Mouse (Mus musculus) heart, adult 2 months (tissue): ENCODE measurements at regions not wholly inside any gene's neighbourhood (a gene's known extent, or its start where the extent isn't known, plus 50 kb on each side); places are given as distances from the start of the nearest gene placed in this dataset.

ENCODE experiments used
- DNase-seq, 2 experiments: peaks; one replicate each; pipeline ENCODE4 v3.0.0; 2021
- H3K27ac ChIP-seq: fragments of 200-600 bp; 2 replicates; pipeline ENCODE4 v1.8.1; 2022
- H3K27me3 ChIP-seq: fragments of 200-500 bp; 2 replicates; pipeline ENCODE4 v1.6.1; 2012; ENCODE audit warnings: mild to moderate bottlenecking, low read length, inconsistent platforms, mixed read lengths; ENCODE audit not compliant: control insufficient read depth, insufficient read depth
- H3K36me3 ChIP-seq: fragments of 200-500 bp; 2 replicates; pipeline ENCODE4 v1.6.1; 2012; ENCODE audit warnings: low read length, inconsistent platforms; ENCODE audit not compliant: control insufficient read depth, insufficient read depth
- H3K4me1 ChIP-seq: fragments of 200-500 bp; 2 replicates; pipeline ENCODE4 v1.6.1; 2011; ENCODE audit warnings: low read length; ENCODE audit not compliant: control insufficient read depth, insufficient read depth
- H3K4me3 ChIP-seq: fragments of 200-600 bp; 2 replicates; pipeline ENCODE4 v1.8.1; 2022
- H3K79me2 ChIP-seq: fragments of 200-500 bp; replicated peaks from 2 replicates; pipeline ENCODE4 v1.6.1; 2012; ENCODE audit warnings: mild to moderate bottlenecking, inconsistent platforms, low read length, moderate library complexity, mixed read lengths; ENCODE audit not compliant: control insufficient read depth, insufficient read depth
- H3K9ac ChIP-seq: fragments of 200-500 bp; 2 replicates; pipeline ENCODE4 v1.6.1; 2012; ENCODE audit warnings: low read depth, mild to moderate bottlenecking, control low read depth, inconsistent platforms, low read length, mixed read lengths
- CTCF ChIP-seq: fragments of 200-600 bp; IDR thresholded peaks from 2 replicates; pipeline ENCODE4 v1.8.1; 2022; ENCODE audit warnings: antibody characterized with exemption, mild to moderate bottlenecking, moderate library complexity
- EP300 ChIP-seq: fragments of 200-500 bp; IDR thresholded peaks from 2 replicates; pipeline ENCODE4 v1.6.1; 2011; ENCODE audit warnings: low read depth, low read length, control low read depth; ENCODE audit not compliant: insufficient read depth
- POLR2A ChIP-seq: fragments of 200-500 bp; IDR thresholded peaks from 2 replicates; pipeline ENCODE4 v1.6.1; 2011; ENCODE audit warnings: mild to moderate bottlenecking, low read depth, low read length, control low read depth; ENCODE audit not compliant: insufficient read depth
- WGBS: fragments of 180-500 bp; shearing (Covaris S2); methylation state at CpG from one replicate; pipeline ENCODE4 v1.1.7; 2018; 5-methylcytosine and 5-hydroxymethylcytosine counted together
- intact Hi-C: fragments of 180-260 bp; cut with DNase I; formaldehyde crosslinking; loops from one replicate; pipeline ENCODE4 v1.15.1; 2025

DNA sequence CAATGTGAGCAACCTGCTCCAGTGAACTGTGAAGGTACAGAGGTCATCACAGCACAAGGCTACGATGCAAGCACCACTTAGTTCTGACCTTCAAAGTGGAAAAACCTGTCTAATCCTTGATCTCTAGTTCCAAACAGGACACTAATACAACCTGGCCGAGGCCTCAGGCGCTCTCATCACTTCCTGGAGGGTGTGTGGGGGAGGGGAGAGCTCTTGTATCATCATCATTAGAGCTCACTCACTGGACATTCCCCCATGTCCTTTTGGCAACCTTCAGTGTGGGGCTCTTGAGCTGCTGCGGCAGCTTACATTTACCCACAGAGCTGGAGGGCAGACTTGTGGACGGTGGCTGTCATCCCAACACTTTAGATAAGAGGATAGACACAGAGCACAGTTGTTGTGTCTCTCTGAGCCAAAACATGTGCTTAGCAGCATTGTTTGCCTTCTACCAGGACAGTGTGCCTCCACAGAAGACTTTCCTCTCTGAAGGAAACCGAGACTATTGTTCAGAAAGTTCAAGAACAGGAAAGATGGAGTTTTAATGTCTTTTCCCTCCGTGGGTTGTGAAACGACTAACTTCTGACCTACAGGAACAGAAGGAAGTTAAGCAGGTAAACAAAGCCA lies 115.2 kb upstream of the Mylip start:
- Histone ChIP-seq H3K79me2 (no peaks in the 10 kb centered on the region), H3K9ac (no peak overlapping the region), H3K27me3 (no peaks in the 10 kb centered on the region), H3K36me3 (no peaks in the 10 kb centered on the region), H3K27ac (peak overlapping the region; percentile 76), H3K4me1 (peaks cover 8% of the 10 kb centered on the region), H3K4me3 (no peak overlapping the region)
- 21% methylated on average over 8 of the region's 8 CpGs for WGBS
- peak; percentile 50 to 55 for DNase-seq
- intact Hi-C loops = loop anchor here (1.0 to 2.0 kb wide), 2 partner anchors 115 to 168 kb away; partner anchors contain the start of gene Mylip
- TF ChIP-seq POLR2A = no peak
- no peak for TF ChIP-seq CTCF
- TF ChIP-seq EP300 = peak; percentile 60; the same call in 1 of the 2 replicates

- intact Hi-C loops = loop anchor here (2.0 kb wide), 1 partner anchor 167 kb away; no protein-coding TSS in a partner anchor
- Histone ChIP-seq H3K27me3 (no peaks in the 10 kb centered on the region), H3K9ac (no peak overlapping the region), H3K27ac (peak overlapping the region; percentile 81), H3K79me2 (no peaks in the 10 kb centered on the region), H3K4me1 (peaks cover 8% of the 10 kb centered on the region), H3K36me3 (no peaks in the 10 kb centered on the region), H3K4me3 (no peak overlapping the region)
- 49% methylated on average over 5 of the region's 5 CpGs for WGBS
- no peak for TF ChIP-seq POLR2A
- no peak for TF ChIP-seq CTCF
- TF ChIP-seq EP300 = no peak
- peak; percentile 12 to 27 for DNase-seq
Observed at GRCm38 (mm10) chr13:45275391-45275790, 114.2 kb upstream of the Mylip start.

DNA sequence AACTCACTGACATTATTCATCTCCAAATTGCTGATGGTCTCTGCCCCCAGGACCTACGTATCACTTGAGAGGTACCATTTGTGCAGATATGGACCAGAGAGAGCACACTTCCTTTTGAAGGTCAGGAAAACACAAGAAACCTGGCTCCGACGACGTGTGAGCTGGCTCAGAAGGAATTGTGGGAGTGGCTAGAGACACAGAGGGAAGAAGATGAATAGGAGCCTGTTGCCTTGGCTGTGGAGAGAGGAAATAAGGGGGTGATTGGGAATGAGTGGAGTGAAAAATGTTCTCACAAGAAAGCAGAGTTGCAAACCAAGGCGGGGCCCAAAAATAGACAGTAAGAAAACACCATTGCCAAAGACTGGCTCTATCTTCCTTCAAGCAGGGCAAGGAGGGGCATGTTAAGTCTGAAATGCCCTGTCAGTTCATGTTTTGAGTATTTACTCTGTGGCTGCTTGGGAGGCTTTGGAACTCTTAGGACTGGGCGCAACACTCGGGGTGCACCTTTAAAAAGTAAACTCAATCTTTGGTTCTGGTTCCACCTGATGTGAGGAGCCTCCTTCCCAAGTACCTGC lies 111.6 kb upstream of the Mylip start:
- Histone ChIP-seq H3K9ac (no peak overlapping the region), H3K79me2 (no peaks in the 10 kb centered on the region), H3K4me3 (no peak overlapping the region), H3K4me1 (peaks cover 8% of the 10 kb centered on the region), H3K27ac (peak overlapping the region; percentile 12; the same call in 1 of the 2 replicates), H3K27me3 (no peaks in the 10 kb centered on the region), H3K36me3 (no peaks in the 10 kb centered on the region)
- 52% methylated on average over 7 of the region's 7 CpGs for whole genome bisulfite sequencing
- peak in 1 of 2 experiments; percentile 36 for DNase-seq
- intact Hi-C loops = no loop called here
- TF ChIP-seq CTCF = no peak
- TF ChIP-seq EP300 = no peak
- TF ChIP-seq POLR2A = no peak

DNA sequence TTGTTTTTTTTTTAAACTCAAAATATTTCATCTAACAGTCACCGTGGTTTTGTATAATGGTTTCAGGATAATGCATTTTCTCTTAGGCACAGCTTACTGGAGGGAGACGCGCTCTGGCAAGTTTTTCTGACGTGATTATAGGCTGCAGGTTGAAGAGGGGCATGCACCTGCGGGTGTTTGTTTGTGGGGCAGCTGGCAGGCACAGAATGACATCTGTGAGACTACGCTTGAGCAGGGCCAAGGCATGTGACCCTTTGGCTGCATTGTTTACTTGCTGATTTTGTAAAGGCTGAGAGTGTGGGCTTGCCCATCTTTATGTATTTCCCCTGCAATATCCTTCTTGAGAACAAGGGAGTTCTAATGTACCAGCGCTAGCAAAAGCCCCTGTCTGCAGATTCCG lies 108.4 kb upstream of the Mylip start:
- 87% methylated on average over 8 of the region's 8 CpGs for WGBS
- no peaks in the 10 kb centered on the region for H3K27me3 ChIP-seq
- no peaks in the 10 kb centered on the region; the same call in 1 of the 2 replicates for H3K4me1 ChIP-seq
- no peak overlapping the region for H3K4me3 ChIP-seq
- H3K36me3 ChIP-seq = no peaks in the 10 kb centered on the region
- DNase-seq = no peak
- intact Hi-C loops = no loop called here
- TF ChIP-seq CTCF = no peak
- no peak for TF ChIP-seq EP300
- TF ChIP-seq POLR2A = no peak
- no peaks in the 10 kb centered on the region for H3K79me2 ChIP-seq
- no peak overlapping the region for H3K27ac ChIP-seq
- no peak overlapping the region for H3K9ac ChIP-seq

DNA sequence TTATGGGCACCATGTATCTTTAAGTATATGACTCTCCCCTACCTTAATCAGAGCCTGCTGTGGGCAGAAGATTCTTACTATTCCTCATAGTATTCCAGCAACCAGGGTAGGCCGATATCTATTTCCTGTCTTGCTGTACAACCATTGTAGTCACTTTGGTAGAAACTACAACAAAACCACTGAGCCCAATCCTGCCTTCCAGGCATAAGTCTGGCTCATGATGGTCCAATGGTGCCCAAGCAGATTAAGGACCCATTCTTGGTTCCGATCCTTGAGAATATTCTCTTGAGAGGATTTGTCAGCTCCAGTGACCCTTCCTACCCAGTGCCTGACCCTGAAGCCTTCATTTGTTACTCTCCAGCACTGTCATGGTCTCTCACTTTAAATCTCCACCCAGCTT lies 102.9 kb upstream of the Mylip start:
- intact Hi-C loops = no loop called here
- H3K27ac ChIP-seq = no peak overlapping the region
- H3K27me3 ChIP-seq = no peaks in the 10 kb centered on the region
- H3K4me3 ChIP-seq = no peak overlapping the region
- no peak overlapping the region for H3K9ac ChIP-seq
- DNase-seq = no peak
- no peaks in the 10 kb centered on the region for H3K36me3 ChIP-seq
- H3K79me2 ChIP-seq = no peaks in the 10 kb centered on the region
- H3K4me1 ChIP-seq = no peaks in the 10 kb centered on the region
- TF ChIP-seq POLR2A (no peak), CTCF (no peak), EP300 (no peak)
- WGBS = 82% methylated on average over 2 of the region's 2 CpGs

- Histone ChIP-seq H3K79me2 (no peaks in the 10 kb centered on the region), H3K36me3 (no peaks in the 10 kb centered on the region), H3K27me3 (no peaks in the 10 kb centered on the region), H3K4me1 (no peaks in the 10 kb centered on the region), H3K27ac (no peak overlapping the region), H3K4me3 (no peak overlapping the region), H3K9ac (no peak overlapping the region)
- intact Hi-C loops = no loop called here
- no peak for TF ChIP-seq CTCF
- TF ChIP-seq EP300 = no peak
- TF ChIP-seq POLR2A = no peak
- 93% methylated on average over 4 of the region's 4 CpGs for WGBS
- DNase-seq = no peak
Observed at GRCm38 (mm10) chr13:45287217-45287616, 102.3 kb upstream of the Mylip start.
